Mouse (Mus musculus) layer of hippocampus, adult 2 months (tissue): ENCODE results near the gene Ccdc182. TPM values are rescaled to one million over a fixed set of nuclear protein-coding genes. Genes with fewer than 3 reads are reported as not detected.
A peak's percentile ranks its signal among the peaks of the same experiment; 100 is the strongest.

ENCODE experiments used
- DNase-seq, 2 experiments: peaks; one replicate each; pipeline ENCODE4 v3.0.0; 2022; ENCODE audit warnings: low spot score in 2 of 2
- H3K27ac ChIP-seq: fragments of 200-600 bp; 2 replicates; pipeline ENCODE4 v1.8.1; 2022
- H3K4me3 ChIP-seq: fragments of 200-600 bp; 2 replicates; pipeline ENCODE4 v1.8.1; 2022; ENCODE audit warnings: mild to moderate bottlenecking
- CTCF ChIP-seq: fragments of 200-600 bp; conservative IDR thresholded peaks from 2 replicates; pipeline ENCODE4 v1.8.1; 2022; ENCODE audit warnings: antibody characterized with exemption, mild to moderate bottlenecking, moderate library complexity
- total RNA-seq, 2 experiments: library from RNA; stranded (reverse); gene quantifications; 2 replicates each; pipeline ENCODE4 v1.2.3; 2021

Gene Ccdc182
- total RNA-seq, 2 experiments from 2014 or later, result not detected

GRCm38 (mm10) chr11:88315393-88315792 is 21.5 kb downstream of the Ccdc182 start:
- no peak for TF ChIP-seq CTCF
- no peak for DNase-seq
- H3K27ac ChIP-seq, result no peak overlapping the region

DNA sequence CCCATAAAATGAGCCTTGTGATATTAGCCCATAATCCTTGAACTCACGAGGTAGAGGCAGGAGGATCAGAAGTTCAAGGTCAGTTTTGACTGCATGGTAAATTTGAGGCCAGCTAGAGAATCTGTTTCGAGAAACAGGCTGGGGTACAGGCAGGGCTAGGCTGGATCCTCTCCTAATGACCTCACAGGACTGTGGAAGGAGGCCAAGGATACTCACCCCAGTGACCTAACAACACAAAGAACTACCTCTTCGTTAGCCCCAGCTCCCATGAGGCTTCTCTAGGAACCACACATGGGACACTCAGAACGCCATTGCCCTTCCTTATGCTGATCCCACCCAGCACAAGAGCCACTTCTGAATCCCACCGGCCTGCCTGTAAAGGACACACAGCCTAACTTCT is 25.0 kb downstream of the Ccdc182 start:
- Histone ChIP-seq H3K27ac (no peak overlapping the region), H3K4me3 (no peak overlapping the region)
- TF ChIP-seq CTCF, result no peak
- DNase-seq, result no peak

More at GRCm38 (mm10) chr11:88315393-88315792, 21.5 kb downstream of the Ccdc182 start:
- H3K4me3 ChIP-seq, result no peak overlapping the region

GRCm38 (mm10) chr11:88327016-88327415 is 33.2 kb downstream of the Ccdc182 start:
- no peak overlapping the region for H3K27ac ChIP-seq
- no peak overlapping the region for H3K4me3 ChIP-seq
- DNase-seq, result no peak
- 0 out of 2 replicates have a peak, but pooled peaks have one; percentile 5 for TF ChIP-seq CTCF

GRCm38 (mm10) chr11:88328813-88329595 is 35.1 kb downstream of the Ccdc182 start:
- no peak for DNase-seq
- Histone ChIP-seq H3K27ac (no peak overlapping the region), H3K4me3 (no peak overlapping the region)
- no peak for TF ChIP-seq CTCF

GRCm38 (mm10) chr11:88330799-88331198 is 36.9 kb downstream of the Ccdc182 start:
- H3K4me3 ChIP-seq, result no peak overlapping the region
- TF ChIP-seq CTCF, result no peak
- no peak overlapping the region for H3K27ac ChIP-seq
- DNase-seq, result peak; percentile 15 to 22

DNA sequence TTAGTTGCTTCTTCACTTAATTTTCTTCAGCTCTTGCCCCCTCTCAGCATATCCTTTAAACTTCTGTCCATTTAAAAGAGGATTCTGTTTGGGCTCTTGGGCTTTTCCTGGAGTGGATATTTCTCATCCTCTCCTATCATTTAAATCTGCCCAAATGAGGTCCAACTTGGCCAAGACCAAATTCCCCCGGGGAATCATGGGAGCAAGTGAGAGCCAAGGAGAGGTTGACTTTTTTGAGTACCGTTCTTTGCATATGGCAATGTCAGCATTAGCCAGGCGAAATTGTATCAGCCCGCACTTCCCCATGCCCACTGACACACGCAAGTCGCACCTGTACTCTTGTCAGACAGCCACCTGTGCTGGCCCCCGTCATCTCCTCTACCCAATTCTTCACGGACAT is 37.9 kb downstream of the Ccdc182 start:
- Histone ChIP-seq H3K4me3 (no peak overlapping the region), H3K27ac (no peak overlapping the region)
- no peak for TF ChIP-seq CTCF
- DNase-seq, result no peak

GRCm38 (mm10) chr11:88332309-88332934 is 38.6 kb downstream of the Ccdc182 start:
- Histone ChIP-seq H3K27ac (no peak overlapping the region), H3K4me3 (no peak overlapping the region)
- TF ChIP-seq CTCF, result no peak
- no peak for DNase-seq

- no peak overlapping the region for H3K4me3 ChIP-seq
- TF ChIP-seq CTCF, result no peak
- H3K27ac ChIP-seq, result no peak overlapping the region
- no peak for DNase-seq
Measured at GRCm38 (mm10) chr11:88334893-88335292, 41.0 kb downstream of the Ccdc182 start.

DNA sequence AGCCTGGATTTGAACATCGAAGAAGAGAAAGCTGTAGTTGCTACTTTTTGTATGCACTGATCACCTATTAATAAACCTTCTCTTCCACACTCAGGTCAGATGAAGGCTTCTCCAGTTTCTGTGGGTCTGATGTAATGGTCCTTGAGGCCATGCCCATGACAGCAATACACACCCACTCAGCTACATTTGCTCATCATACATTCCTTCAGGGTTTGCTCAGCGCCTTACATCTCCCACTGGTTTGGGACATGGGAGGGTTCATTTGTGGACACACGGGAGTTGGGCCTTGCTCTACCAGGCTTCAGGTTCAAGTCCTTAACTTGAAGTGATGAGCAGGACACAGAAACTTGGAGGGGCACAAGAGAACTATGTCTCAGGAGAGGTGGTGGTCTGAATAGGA is 44.1 kb downstream of the Ccdc182 start:
- DNase-seq, result no peak
- no peak for TF ChIP-seq CTCF
- no peak overlapping the region for H3K27ac ChIP-seq
- H3K4me3 ChIP-seq, result no peak overlapping the region

Other genes with a start within 250 kb of the Ccdc182 start
- gene Srsf1, start 246.7 kb upstream of the Ccdc182 start, total RNA-seq, result 100 to 1,000 TPM; 234 TPM
- 10 to 100 TPM; 22.0 to 22.7 TPM for gene Vezf1, start 225.8 kb upstream of the Ccdc182 start, total RNA-seq
- gene Cuedc1, start 196.0 kb upstream of the Ccdc182 start, total RNA-seq, result 10 to 100 TPM; 31.1 to 35.3 TPM
- gene Mrps23, start 89.7 kb upstream of the Ccdc182 start, total RNA-seq, result 10 to 100 TPM; 64.9 to 65.6 TPM